Mouse (Mus musculus) ES-E14 (cell line): Measurements from ENCODE around the gene Otor.

ENCODE experiments used
- HCFC1 ChIP-seq: IDR thresholded peaks from 2 replicates; pipeline ENCODE4 v1.6.1; 2012; ENCODE audit warnings: low read length, inconsistent platforms, borderline replicate concordance; ENCODE audit not compliant: insufficient read depth
- MAFK ChIP-seq: IDR thresholded peaks from 2 replicates; pipeline ENCODE4 v1.6.1; 2014; ENCODE audit warnings: mild to moderate bottlenecking, low read depth, low read length, inconsistent platforms; ENCODE audit not compliant: insufficient read depth

DNA sequence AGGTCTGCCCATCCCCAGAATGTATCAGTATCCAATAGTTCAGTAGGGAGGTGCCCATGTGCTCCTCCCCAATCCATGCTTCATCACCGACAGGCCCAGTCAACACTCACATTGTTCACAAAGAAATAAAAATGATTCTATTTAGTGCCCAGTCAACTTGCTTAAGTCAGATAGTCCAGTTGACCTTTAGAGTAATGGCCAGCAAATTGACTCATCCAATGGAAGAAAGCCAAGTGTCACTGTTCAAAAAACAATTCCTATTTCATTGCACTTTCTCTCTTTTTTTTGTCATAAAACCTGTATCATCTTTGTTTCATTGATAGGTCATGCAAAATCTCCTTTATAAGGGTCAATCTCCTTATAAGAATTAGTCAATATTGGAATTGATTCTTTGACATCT, 36.7 kb upstream of the Otor start:
- TF ChIP-seq MAFK (no peak), HCFC1 (no peak)
